Mouse (Mus musculus) G1E (cell line): ENCODE measurements around the gene Gm3676. TPM values are rescaled to one million over a fixed set of nuclear protein-coding genes. Genes with fewer than 3 reads are reported as not detected.
"Not testable (repeated sequence)": the region's sequence is repeated elsewhere in the genome, so short reads cannot be mapped to it uniquely, and the experiment has no call there.

Source experiments
- ATAC-seq: 2 replicates; pipeline ENCODE4 v1.8.0; 2016; ENCODE audit warnings: mild to moderate bottlenecking; ENCODE audit not compliant: insufficient number of reproducible peaks, poor library complexity, low FRiP score, severe bottlenecking; ENCODE audit errors: extremely low read depth
- DNase-seq: peaks from one replicate; pipeline ENCODE4 v3.0.0; 2012; ENCODE audit warnings: low spot score
- H3K27me3 ChIP-seq: 2 replicates; pipeline ENCODE4 v1.6.1; 2012; ENCODE audit warnings: mild to moderate bottlenecking, low read length, inconsistent platforms; ENCODE audit not compliant: insufficient read depth
- H3K36me3 ChIP-seq: replicated peaks from 2 replicates; pipeline ENCODE3; 2012; ENCODE audit warnings: mild to moderate bottlenecking, inconsistent platforms
- H3K4me1 ChIP-seq: 2 replicates; pipeline ENCODE4 v1.6.1; 2012; ENCODE audit warnings: low read depth, low read length, inconsistent platforms, mixed read lengths; ENCODE audit not compliant: insufficient read depth
- H3K4me3 ChIP-seq: 2 replicates; pipeline ENCODE4 v1.5.1; 2012; ENCODE audit warnings: low read depth, mild to moderate bottlenecking, inconsistent platforms, low read length, moderate library complexity, mixed read lengths
- H3K9me3 ChIP-seq: replicated peaks from 2 replicates; pipeline ENCODE4 v1.6.1; 2012; ENCODE audit warnings: inconsistent platforms
- polyA plus RNA-seq: library from polyadenylated mRNA; stranded (reverse); fragments of >175 nt; gene quantifications from 2 replicates; pipeline ENCODE4 v1.2.3, GENCODE M21; 2012
- total RNA-seq, 2 experiments: library from RNA; stranded (forward) in 1 of 2; stranded (reverse) in 1 of 2; fragments of 200-1000 nt in 1 of 2; fragments of >200 nt in 1 of 2; fragmentation: Nextera tagmentation in 1 of 2; gene quantifications; 2 replicates each; pipeline ENCODE4 v1.2.3; 2014 to 2017

Gene Gm3676
- total RNA-seq (2014; fragmentation: Nextera tagmentation) = not detected in 2 replicates
- total RNA-seq (2017) = not detected in 2 replicates
- not detected in 2 replicates for polyA plus RNA-seq

GRCm38 (mm10) chr14:41646387-41646786 is at the start of gene Gm3676:
TSS of gene Gm3676 (minus strand) at chr14:41646487.
- not testable (repeated sequence) for H3K4me1 ChIP-seq, DNase-seq, H3K9me3 ChIP-seq, ATAC-seq, H3K4me3 ChIP-seq, H3K27me3 ChIP-seq, H3K36me3 ChIP-seq

GRCm38 (mm10) chr14:41648176-41648575 is 1.9 kb upstream of the Gm3676 start:
- DNase-seq, ATAC-seq, H3K4me3 ChIP-seq, H3K27me3 ChIP-seq, H3K4me1 ChIP-seq, H3K36me3 ChIP-seq, H3K9me3 ChIP-seq: not testable (repeated sequence)

GRCm38 (mm10) chr14:41630144-41630543 is 16.1 kb downstream of the Gm3676 start:
- H3K4me3 ChIP-seq, H3K4me1 ChIP-seq: not testable (repeated sequence)

GRCm38 (mm10) chr14:41624512-41624911 is 21.8 kb downstream of the Gm3676 start, which contains the start of gene Gm3072:
TSS of gene Gm3072 (minus strand) at chr14:41624612.
- ATAC-seq, H3K27me3 ChIP-seq, H3K4me1 ChIP-seq, H3K36me3 ChIP-seq, DNase-seq, H3K4me3 ChIP-seq, H3K9me3 ChIP-seq: not testable (repeated sequence)

More at GRCm38 (mm10) chr14:41630144-41630543, 16.1 kb downstream of the Gm3676 start:
- not testable (repeated sequence) for H3K27me3 ChIP-seq, H3K36me3 ChIP-seq, DNase-seq, H3K9me3 ChIP-seq, ATAC-seq

GRCm38 (mm10) chr14:41622535-41622934 is 23.8 kb downstream of the Gm3676 start:
- H3K4me1 ChIP-seq, H3K27me3 ChIP-seq, DNase-seq, H3K4me3 ChIP-seq, ATAC-seq, H3K36me3 ChIP-seq, H3K9me3 ChIP-seq: not testable (repeated sequence)

GRCm38 (mm10) chr14:41610690-41611089 is 35.6 kb downstream of the Gm3676 start:
- not testable (repeated sequence) for DNase-seq, ATAC-seq, H3K9me3 ChIP-seq, H3K4me3 ChIP-seq, H3K36me3 ChIP-seq, H3K4me1 ChIP-seq, H3K27me3 ChIP-seq

- H3K4me1 ChIP-seq, H3K9me3 ChIP-seq, H3K4me3 ChIP-seq, DNase-seq, ATAC-seq, H3K27me3 ChIP-seq, H3K36me3 ChIP-seq: not testable (repeated sequence)
Observed at GRCm38 (mm10) chr14:41600935-41601334, 45.4 kb downstream of the Gm3676 start.

Other genes with a start within 250 kb of the Gm3676 start
- gene Gm6482, start 238.2 kb downstream of the Gm3676 start, total RNA-seq (2014; fragmentation: Nextera tagmentation) = not detected in 2 replicates
- gene Gm6482, start 238.2 kb downstream of the Gm3676 start, total RNA-seq (2017) = 0.16 TPM in 1 of 2 replicates, not detected in the other
- gene Gm6482, start 238.2 kb downstream of the Gm3676 start, polyA plus RNA-seq = not detected in 2 replicates
- not detected in 2 replicates for gene Gm7954, start 193.0 kb downstream of the Gm3676 start, total RNA-seq (2014; fragmentation: Nextera tagmentation)
- 0.38 TPM in 1 of 2 replicates, not detected in the other for gene Gm7954, start 193.0 kb downstream of the Gm3676 start, total RNA-seq (2017)
- not detected in 2 replicates for gene Gm7954, start 193.0 kb downstream of the Gm3676 start, polyA plus RNA-seq
- not detected in 2 replicates for gene Gm3486, start 157.0 kb downstream of the Gm3676 start, total RNA-seq (2014; fragmentation: Nextera tagmentation)
- gene Gm3486, start 157.0 kb downstream of the Gm3676 start, total RNA-seq (2017) = not detected in 2 replicates
- gene Gm3486, start 157.0 kb downstream of the Gm3676 start, polyA plus RNA-seq = not detected in 2 replicates
- not detected in 2 replicates for gene Gm7970, start 90.9 kb downstream of the Gm3676 start, total RNA-seq (2014; fragmentation: Nextera tagmentation)
- gene Gm7970, start 90.9 kb downstream of the Gm3676 start, total RNA-seq (2017) = not detected in 2 replicates
- gene Gm7970, start 90.9 kb downstream of the Gm3676 start, polyA plus RNA-seq = not detected in 2 replicates
- 0.58 TPM in 1 of 2 replicates, not detected in the other for gene 1700049E17Rik2, start 73.3 kb downstream of the Gm3676 start, total RNA-seq (2014; fragmentation: Nextera tagmentation)
- 0.22 TPM in 1 of 2 replicates, not detected in the other for gene 1700049E17Rik2, start 73.3 kb downstream of the Gm3676 start, total RNA-seq (2017)
- gene 1700049E17Rik2, start 73.3 kb downstream of the Gm3676 start, polyA plus RNA-seq = not detected in 2 replicates
- gene Gm3072, start 21.9 kb downstream of the Gm3676 start, total RNA-seq (2014; fragmentation: Nextera tagmentation) = not detected in 2 replicates
- not detected in 2 replicates for gene Gm3072, start 21.9 kb downstream of the Gm3676 start, total RNA-seq (2017)
- not detected in 2 replicates for gene Gm3072, start 21.9 kb downstream of the Gm3676 start, polyA plus RNA-seq
- not detected in 2 replicates for gene Gm8068, start 55.4 kb upstream of the Gm3676 start, total RNA-seq (2014; fragmentation: Nextera tagmentation)
- gene Gm8068, start 55.4 kb upstream of the Gm3676 start, total RNA-seq (2017) = not detected in 2 replicates
- gene Gm8068, start 55.4 kb upstream of the Gm3676 start, polyA plus RNA-seq = not detected in 2 replicates
- gene Gm7929, start 104.1 kb upstream of the Gm3676 start, total RNA-seq (2014; fragmentation: Nextera tagmentation) = not detected in 2 replicates
- not detected in 2 replicates for gene Gm7929, start 104.1 kb upstream of the Gm3676 start, total RNA-seq (2017)
- not detected in 2 replicates for gene Gm7929, start 104.1 kb upstream of the Gm3676 start, polyA plus RNA-seq
- not detected in 2 replicates for gene Gm47189, start 126.0 kb upstream of the Gm3676 start, total RNA-seq (2014; fragmentation: Nextera tagmentation)
- gene Gm47189, start 126.0 kb upstream of the Gm3676 start, total RNA-seq (2017) = 0.33 TPM in 1 of 2 replicates, not detected in the other
- gene Gm47189, start 126.0 kb upstream of the Gm3676 start, polyA plus RNA-seq = not detected in 2 replicates